ENCODE assay signal across 24 mouse cellular contexts in genomic region chr10:77385731-77386130, GRCm38 (mm10). TPM values are rescaled to one million over a fixed set of nuclear protein-coding genes. Genes with fewer than 3 reads are reported as not detected.
DNase-seq lines count a peak whose midpoint lies in the region; ATAC-seq lines count a peak whose summit lies in the region.
"Had no signal": no experiment of that assay in that cellular context is flagged by ENCODE, and none has a peak within 500 bp of the region (broad histone marks: within the 10 kb centered on the region; RNA-seq: fewer than 3 reads in every experiment).

No protein-coding gene starts in this region.

- no peaks in the 10 kb centered on the region for H3K36me3 ChIP-seq in neural tube, embryonic 15.5 days
- H3K36me3 ChIP-seq: heart, embryonic 13.5 days; hindbrain, embryonic 13.5 days; midbrain, embryonic 10.5 days; neural tube, embryonic 13.5 days; stomach, embryonic 15.5 days had no signal

- H3K27me3 ChIP-seq in neural tube, embryonic 15.5 days (replicated peaks) = no peaks in the 10 kb centered on the region
- H3K27me3 ChIP-seq: heart, embryonic 13.5 days; hindbrain, embryonic 13.5 days; neural tube, embryonic 13.5 days; stomach, embryonic 15.5 days had no signal

- H3K9me3 ChIP-seq in neural tube, embryonic 15.5 days (replicated peaks) = no peaks in the 10 kb centered on the region
- H3K9me3 ChIP-seq: heart, embryonic 13.5 days; hindbrain, embryonic 13.5 days; midbrain, embryonic 10.5 days; neural tube, embryonic 13.5 days; stomach, embryonic 15.5 days had no signal

- peak; percentile 90 for DNase-seq in heart, adult 11 months
- no peak for DNase-seq in heart, postnatal 4 days
- peak; percentile 70 to 84 for DNase-seq in cerebellum, adult 18-20 months
- DNase-seq in cerebellum, postnatal 10 days = peak; percentile 58 to 62
- DNase-seq in lung, postnatal 4 days = no peak
- DNase-seq in right cerebral cortex, postnatal 36 days (ENCODE audit: low spot score in 2 of 2) = no peak
- DNase-seq: adrenal gland, postnatal 14 days; heart, postnatal 10 days; kidney, postnatal 14 days; liver; lung, adult 2 months; lung, postnatal 10 days had no signal

- 0 out of 2 replicates have a peak overlapping the region, but pooled peaks have one; percentile 52 for H3K27ac ChIP-seq in brown adipose tissue, adult 24 weeks (replicated peaks; ENCODE audit: low read depth, low read length)
- no peak overlapping the region for H3K27ac ChIP-seq in neural tube, embryonic 15.5 days (replicated peaks)
- H3K27ac ChIP-seq: heart, embryonic 13.5 days; hindbrain, embryonic 13.5 days; liver, embryonic 14.5 days; midbrain, embryonic 10.5 days; neural tube, embryonic 13.5 days; stomach, embryonic 15.5 days had no signal

- H3K9ac ChIP-seq in neural tube, embryonic 15.5 days (replicated peaks) = no peak overlapping the region
- H3K9ac ChIP-seq: heart, embryonic 13.5 days; hindbrain, embryonic 13.5 days; liver, embryonic 14.5 days; neural tube, embryonic 13.5 days; stomach, embryonic 15.5 days had no signal

- ATAC-seq in neural tube, embryonic 15.5 days (ENCODE audit: low FRiP score) = no peak
- ATAC-seq: CD4-positive, CD25-positive, alpha-beta regulatory T cell, adult 4 months; forebrain, embryonic 14.5 days; intestine, postnatal 0 days had no signal

- WGBS in neural tube, embryonic 15.5 days = 78% methylated on average over 4 of the region's 4 CpGs

- no peak overlapping the region for H3K4me2 ChIP-seq in neural tube, embryonic 15.5 days
- H3K4me2 ChIP-seq: heart, embryonic 13.5 days; hindbrain, embryonic 13.5 days; neural tube, embryonic 13.5 days; stomach, embryonic 15.5 days had no signal

- H3K4me1 ChIP-seq in brown adipose tissue, adult 24 weeks (ENCODE audit: control insufficient read depth, insufficient read depth, insufficient read length, low read length) = peaks cover 16% of the 10 kb centered on the region
- H3K4me1 ChIP-seq in neural tube, embryonic 15.5 days = 0 out of 2 replicates have a peak, but pooled peaks cover 7% of the 10 kb centered on the region
- H3K4me1 ChIP-seq: stomach, embryonic 15.5 days had no signal

- no peak overlapping the region for H3K4me3 ChIP-seq in brown adipose tissue, adult 24 weeks (ENCODE audit: insufficient read depth, low read depth, low read length)
- no peak overlapping the region for H3K4me3 ChIP-seq in neural tube, embryonic 15.5 days (replicated peaks)
- H3K4me3 ChIP-seq: heart, embryonic 13.5 days; hindbrain, embryonic 13.5 days; midbrain, embryonic 10.5 days; myocyte; neural tube, embryonic 13.5 days; stomach, embryonic 15.5 days had no signal

RNA-seq across cellular contexts. Expression of gene Adarb1, which starts 32.3 kb away (rescaled TPM):
- 10 to 100 TPM; 20.9 to 23.3 TPM for total RNA-seq in heart, postnatal 4 days (2021)
- 4.0 and 4.4 TPM in 2 replicates for polyA plus RNA-seq in brown adipose tissue, adult 24 weeks (2012; ENCODE audit: insufficient read depth, insufficient read length, missing spikeins)
- polyA plus RNA-seq in neural tube, embryonic 15.5 days (2015; fragmentation: Nextera tagmentation; extraction: Ambion mirVana) = 17.9 and 19.8 TPM in 2 replicates

Comparison
In these comparisons a context has a peak if more than half of its experiments do, and no peak if none do; other contexts are left out.
1. DNase-seq: peak in heart, adult 11 months (single experiment), cerebellum, adult 18-20 months (2 of 2) and cerebellum, postnatal 10 days (2 of 2); none in heart, postnatal 4 days (single experiment), lung, postnatal 4 days (0 of 2) and right cerebral cortex, postnatal 36 days (0 of 2).